Mouse (Mus musculus) megakaryocyte, embryonic 14.5 days (primary cell): Measurements from ENCODE around the gene Gpr1.

Experiments used
- FLI1 ChIP-seq: IDR thresholded peaks from 2 replicates; pipeline ENCODE4 v1.6.1; 2012; ENCODE audit warnings: low read length, inconsistent platforms, mixed read lengths
- GATA1 ChIP-seq: IDR thresholded peaks from 3 replicates; pipeline ENCODE4 v1.6.1; 2012; ENCODE audit warnings: mixed read lengths, low read length, inconsistent platforms, borderline replicate concordance

- TF ChIP-seq GATA1: no peak
- no peak for TF ChIP-seq FLI1
Measured at GRCm38 (mm10) chr1:63207607-63208006, 6.7 kb downstream of the Gpr1 start.
